Mouse (Mus musculus) naive thymus-derived CD4-positive, alpha-beta T cell, adult 5 months (primary cell): Measurements from ENCODE around the gene Dhx36. TPM values are rescaled to one million over a fixed set of nuclear protein-coding genes. Genes with fewer than 3 reads are reported as not detected.

Experiments used
- polyA plus RNA-seq: library from polyadenylated mRNA; unstranded; fragments of 100-300 nt; shearing (Covaris generic); gene quantifications from one replicate; pipeline ENCODE4 v1.2.1, GENCODE M21; 2017

The Dhx36 gene
- polyA plus RNA-seq, result 48.7 TPM

DNA sequence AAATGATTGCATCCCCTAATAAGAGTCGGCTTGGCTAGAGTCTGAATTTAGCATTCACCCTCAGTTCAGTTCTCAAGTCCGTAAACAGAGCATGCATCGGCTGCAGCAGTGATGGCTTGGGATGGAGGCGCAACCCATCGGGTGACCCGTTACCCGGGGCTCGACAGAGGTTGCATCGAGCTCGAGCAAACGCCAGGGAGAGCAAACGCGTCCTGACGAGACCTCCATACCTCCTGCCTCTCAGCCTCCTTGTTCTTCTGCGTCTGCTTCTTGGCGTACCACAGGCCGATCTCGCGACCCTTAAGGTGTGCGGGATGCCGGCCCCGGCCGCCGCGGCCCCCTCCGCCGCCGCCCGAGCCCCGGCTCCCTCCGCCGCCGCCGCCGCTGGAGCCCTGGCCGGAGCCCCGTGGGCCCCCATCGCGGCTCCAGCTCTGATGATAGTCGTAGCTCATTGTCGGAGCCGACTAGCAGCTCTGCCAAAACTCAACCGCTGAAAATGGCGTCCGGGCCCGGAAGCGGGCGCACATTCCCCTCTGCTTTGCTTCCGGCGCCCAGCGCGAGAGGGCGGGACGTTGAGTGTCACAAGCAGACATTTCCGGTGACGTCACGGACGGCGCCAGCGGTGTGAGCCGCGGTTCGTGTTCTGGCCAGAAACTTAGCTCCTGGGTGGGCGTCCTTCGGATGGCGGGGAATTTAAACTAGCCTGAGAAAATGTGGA lies at the start of gene Dhx36:
Gene Dhx36, minus strand, starts transcription at position 517 of the 718 bp plus-strand sequence.

Other genes starting within 250 kb of the Dhx36 start
- not detected for gene Arhgef26, start 168.7 kb downstream of the Dhx36 start, polyA plus RNA-seq
- not detected for gene Gpr149, start 98.1 kb upstream of the Dhx36 start, polyA plus RNA-seq